Mouse (Mus musculus) embryonic facial prominence, embryonic 15.5 days (tissue): ENCODE results near the gene R3hdm2. TPM values are rescaled to one million over a fixed set of nuclear protein-coding genes. Genes with fewer than 3 reads are reported as not detected.

ENCODE experiments used
- ATAC-seq: fragments of 200-750 bp; cut with Nextera tagmentation; 2 replicates; pipeline ENCODE4 v1.8.0; 2017; ENCODE audit warnings: low read depth, moderate TSS enrichment; ENCODE audit not compliant: insufficient number of reproducible peaks, low FRiP score, low TSS enrichment
- H3K27ac ChIP-seq: fragments of 300-500 bp; sonication (generic); replicated peaks from 2 replicates; pipeline ENCODE4 v1.5.1; 2015; ENCODE audit warnings: mild to moderate bottlenecking, inconsistent platforms
- H3K27me3 ChIP-seq: fragments of 300-500 bp; sonication (generic); 2 replicates; pipeline ENCODE4 v1.6.1; 2015; ENCODE audit warnings: inconsistent platforms
- H3K36me3 ChIP-seq: fragments of 300-500 bp; sonication (generic); 2 replicates; pipeline ENCODE4 v1.6.1; 2015; ENCODE audit warnings: mild to moderate bottlenecking, inconsistent platforms
- H3K4me1 ChIP-seq: fragments of 300-500 bp; sonication (generic); 2 replicates; pipeline ENCODE4 v1.6.1; 2015; ENCODE audit warnings: inconsistent platforms
- H3K4me2 ChIP-seq: fragments of 300-500 bp; sonication (generic); replicated peaks from 2 replicates; pipeline ENCODE4 v1.6.1; 2015; ENCODE audit warnings: mild to moderate bottlenecking, inconsistent platforms
- H3K4me3 ChIP-seq: fragments of 300-500 bp; sonication (generic); replicated peaks from 2 replicates; pipeline ENCODE4 v1.5.1; 2015; ENCODE audit warnings: mild to moderate bottlenecking, inconsistent platforms
- H3K9ac ChIP-seq: fragments of 300-500 bp; sonication (generic); 2 replicates; pipeline ENCODE4 v1.6.1; 2015; ENCODE audit warnings: inconsistent platforms
- H3K9me3 ChIP-seq: fragments of 300-500 bp; sonication (generic); replicated peaks from 2 replicates; pipeline ENCODE4 v1.6.1; 2016; ENCODE audit warnings: inconsistent platforms
- WGBS: fragments of 180-500 bp; shearing (Covaris S2); methylation state at CpG from one replicate; pipeline ENCODE4 v1.1.7; 2015; 5-methylcytosine and 5-hydroxymethylcytosine counted together
- polyA plus RNA-seq: library from polyadenylated mRNA; unstranded; fragments of >200 nt; fragmentation: Nextera tagmentation; extraction: Ambion mirVana; gene quantifications from 2 replicates; pipeline ENCODE4 v1.2.1, GENCODE M21; 2015

R3hdm2 gene
- polyA plus RNA-seq, 1 experiment from 2014 or later, result 40.1 TPM

DNA sequence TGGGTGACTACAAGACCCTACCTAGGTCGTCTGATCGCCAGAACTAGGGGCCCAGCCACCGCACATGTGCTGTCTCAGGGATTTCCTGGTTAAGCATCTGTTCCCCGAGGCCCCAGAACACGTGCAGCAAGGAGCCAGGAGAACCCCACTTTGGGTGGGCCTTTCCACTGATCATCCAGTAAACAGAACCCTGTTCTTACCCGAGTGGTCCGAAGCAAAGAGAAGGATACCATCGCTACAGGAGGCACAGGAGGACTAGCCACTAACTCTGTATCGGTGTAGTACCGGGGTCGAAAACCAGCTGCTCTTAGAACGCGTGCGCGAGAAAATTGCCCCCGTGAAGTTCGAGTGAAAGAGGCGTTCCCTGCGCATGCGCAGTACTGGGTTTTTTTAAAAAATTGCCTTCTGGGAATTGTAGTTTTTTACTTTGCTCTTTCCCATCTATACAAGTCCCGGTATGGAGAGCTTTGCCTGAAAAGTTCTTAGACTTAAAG, 142.0 kb downstream of the R3hdm2 start, which contains the start of gene Shmt2:
Gene Shmt2, minus strand, starts transcription at position 357 of the 494 bp plus-strand sequence.
- Histone ChIP-seq H3K4me1 (peaks cover 56% of the 10 kb centered on the region), H3K27ac (no peak within 1 kb of the TSS; the same call in 1 of the 2 replicates)
- peak; percentile 73; the same call in 1 of the 2 replicates for ATAC-seq

DNA sequence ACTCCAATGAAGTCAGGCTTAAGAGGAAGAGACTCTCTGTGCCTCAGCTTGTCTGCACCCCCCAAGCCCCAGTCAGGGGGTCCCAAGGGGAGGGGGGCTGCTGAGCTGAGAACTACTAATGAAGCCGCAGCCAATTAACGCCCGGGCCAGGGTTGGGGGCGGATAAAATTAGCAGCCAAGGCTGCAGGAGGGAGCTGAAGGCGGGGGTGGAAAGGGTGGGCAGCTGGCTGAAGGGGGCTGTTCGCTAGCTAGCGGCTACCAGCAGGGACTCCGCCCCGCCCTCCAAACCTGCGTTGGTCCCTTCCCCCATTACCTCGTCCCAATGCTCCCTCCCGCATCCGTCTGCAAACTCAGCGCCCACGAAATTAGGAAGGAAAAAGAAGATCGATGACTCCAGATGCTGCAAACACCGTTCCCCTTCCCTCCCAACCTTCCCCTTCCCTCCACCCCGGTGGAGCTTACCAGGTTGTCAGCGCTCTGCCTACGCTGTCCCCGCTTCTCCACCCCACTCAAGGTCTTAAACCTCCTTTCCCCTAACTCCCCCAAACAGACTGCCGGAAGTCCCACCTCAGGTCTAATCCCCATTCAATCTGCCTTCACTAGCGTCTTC, 144.6 kb downstream of the R3hdm2 start:
- peaks cover 6% of the 10 kb centered on the region; the same call in 1 of the 2 replicates for H3K36me3 ChIP-seq
- peaks cover 61% of the 10 kb centered on the region for H3K4me1 ChIP-seq
- WGBS, result 2% methylated on average over 23 of the region's 23 CpGs
- no peak overlapping the region for H3K9ac ChIP-seq
- no peak for ATAC-seq
- H3K27me3 ChIP-seq, result peaks cover 61% of the 10 kb centered on the region
- H3K4me2 ChIP-seq, result peak overlapping the region; percentile 25; the same call in 1 of the 2 replicates
- H3K9me3 ChIP-seq, result no peaks in the 10 kb centered on the region
- H3K4me3 ChIP-seq, result no peak overlapping the region; the same call in 1 of the 2 replicates
- H3K27ac ChIP-seq, result no peak overlapping the region

More for the DNA sequence above, 142.0 kb downstream of the R3hdm2 start, which contains the start of gene Shmt2:
- Histone ChIP-seq H3K27me3 (peaks cover 35% of the 10 kb centered on the region), H3K4me2 (peak within 1 kb of the TSS; percentile 87), H3K36me3 (peaks cover 26% of the 10 kb centered on the region), H3K4me3 (peak within 1 kb of the TSS; percentile 66), H3K9ac (peak within 1 kb of the TSS; percentile 50), H3K9me3 (no peaks in the 10 kb centered on the region)
- under 1% methylated on average over 21 of the region's 21 CpGs for WGBS

DNA sequence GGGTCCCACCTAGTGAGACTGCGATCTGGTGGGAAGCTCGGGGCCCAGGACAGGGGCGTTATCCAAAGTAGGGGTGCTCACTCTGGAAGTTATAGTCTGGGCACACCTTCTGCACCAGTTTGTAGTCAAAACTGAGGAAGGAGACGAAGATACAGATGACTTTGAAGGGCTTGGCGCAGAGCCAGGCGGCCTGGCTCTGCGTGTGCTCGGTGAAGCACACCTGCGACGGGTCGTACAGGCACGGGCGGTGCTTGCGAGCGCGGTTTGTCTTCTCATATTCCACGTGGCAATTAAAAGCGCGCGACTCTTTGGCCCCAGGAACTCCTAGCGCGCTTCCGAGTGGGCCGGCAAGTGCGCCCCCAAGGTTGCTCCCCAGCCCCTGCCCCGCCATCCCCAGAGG, 145.9 kb downstream of the R3hdm2 start:
- Histone ChIP-seq H3K4me1 (peaks cover 62% of the 10 kb centered on the region), H3K9ac (no peak overlapping the region), H3K27me3 (peaks cover 74% of the 10 kb centered on the region), H3K36me3 (no peaks in the 10 kb centered on the region), H3K4me3 (peak overlapping the region; percentile 28), H3K27ac (no peak overlapping the region), H3K4me2 (peak overlapping the region; percentile 44), H3K9me3 (no peaks in the 10 kb centered on the region)
- WGBS, result 2% methylated on average over 26 of the region's 26 CpGs
- no peak for ATAC-seq

DNA sequence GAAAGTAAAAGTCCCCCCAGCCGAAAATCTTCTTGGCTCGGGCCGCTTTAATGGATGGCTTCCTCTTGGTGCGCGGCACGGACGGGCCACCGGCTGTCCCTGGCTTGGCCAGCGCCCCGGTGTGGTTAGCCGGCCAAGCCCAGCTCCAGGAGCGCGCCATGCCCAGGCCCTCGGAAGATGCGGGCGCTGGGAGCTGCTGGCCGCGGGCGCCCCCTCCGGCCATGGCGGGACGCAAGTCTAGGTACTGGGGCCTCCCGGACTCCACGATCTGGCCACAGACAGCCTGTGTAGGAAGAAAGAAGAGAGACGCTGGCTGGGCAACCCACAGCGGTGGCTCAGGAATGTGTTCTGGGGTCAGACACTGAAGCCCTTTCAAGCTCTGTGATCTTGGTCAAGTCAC, 146.6 kb downstream of the R3hdm2 start:
- H3K36me3 ChIP-seq, result no peaks in the 10 kb centered on the region
- H3K9me3 ChIP-seq, result no peaks in the 10 kb centered on the region
- ATAC-seq, result no peak
- no peak overlapping the region for H3K27ac ChIP-seq
- H3K9ac ChIP-seq, result no peak overlapping the region
- H3K27me3 ChIP-seq, result peaks cover 81% of the 10 kb centered on the region
- peak overlapping the region; percentile 44 for H3K4me2 ChIP-seq
- peaks cover 61% of the 10 kb centered on the region for H3K4me1 ChIP-seq
- 2% methylated on average over 26 of the region's 26 CpGs for WGBS
- H3K4me3 ChIP-seq, result peak overlapping the region; percentile 28

DNA sequence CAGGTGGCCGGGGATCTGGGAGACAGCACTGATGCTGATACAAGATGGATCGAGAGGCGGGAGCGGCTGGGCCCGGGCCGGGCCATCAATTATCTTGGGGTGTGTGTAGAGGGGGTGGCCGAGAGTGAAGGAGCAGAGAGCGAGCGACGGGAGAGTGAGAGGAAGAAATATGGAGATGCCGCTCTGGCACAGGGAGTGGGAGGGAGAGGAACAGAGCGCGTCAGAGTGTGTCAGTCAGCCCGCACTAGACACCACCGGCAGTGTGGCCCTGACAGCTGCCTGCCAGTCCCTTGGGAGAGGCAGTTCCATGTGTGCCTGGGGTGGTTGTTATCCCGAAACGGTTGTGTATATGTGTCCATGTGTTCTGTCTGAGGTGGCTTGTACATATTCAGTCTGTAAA, 147.4 kb downstream of the R3hdm2 start:
- Histone ChIP-seq H3K4me3 (no peak overlapping the region), H3K27ac (no peak overlapping the region), H3K4me2 (no peak overlapping the region), H3K9me3 (no peaks in the 10 kb centered on the region), H3K4me1 (peaks cover 64% of the 10 kb centered on the region), H3K27me3 (peaks cover 89% of the 10 kb centered on the region), H3K9ac (no peak overlapping the region), H3K36me3 (no peaks in the 10 kb centered on the region)
- ATAC-seq, result no peak
- 9% methylated on average over 17 of the region's 17 CpGs for WGBS

DNA sequence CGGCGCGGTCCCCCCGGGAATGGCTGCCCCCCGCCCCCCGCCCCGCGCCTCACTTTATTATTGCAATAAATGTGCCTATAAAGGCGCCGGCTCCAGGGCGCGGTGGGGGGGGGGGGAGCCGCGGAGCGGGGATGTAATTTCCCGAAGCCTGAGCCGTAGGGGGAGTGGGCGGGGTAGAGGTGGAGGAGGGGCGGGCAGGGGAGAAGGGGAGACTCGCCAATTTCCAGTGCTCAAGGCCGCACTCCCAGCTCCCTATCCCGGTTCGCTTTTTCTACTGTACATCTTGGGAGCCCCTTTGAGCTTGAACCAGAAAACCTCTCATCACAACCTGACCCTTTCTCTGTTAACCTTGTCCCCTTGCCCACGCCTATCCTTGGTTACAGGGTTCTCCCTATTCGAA, 150.8 kb downstream of the R3hdm2 start:
- Histone ChIP-seq H3K4me1 (peaks cover 68% of the 10 kb centered on the region), H3K9ac (no peak overlapping the region), H3K27me3 (peaks cover 99% of the 10 kb centered on the region), H3K4me2 (peak overlapping the region; percentile 29; the same call in 1 of the 2 replicates), H3K36me3 (no peaks in the 10 kb centered on the region), H3K9me3 (no peaks in the 10 kb centered on the region), H3K27ac (no peak overlapping the region), H3K4me3 (no peak overlapping the region)
- no peak for ATAC-seq
- under 1% methylated on average over 21 of the region's 25 CpGs for WGBS

DNA sequence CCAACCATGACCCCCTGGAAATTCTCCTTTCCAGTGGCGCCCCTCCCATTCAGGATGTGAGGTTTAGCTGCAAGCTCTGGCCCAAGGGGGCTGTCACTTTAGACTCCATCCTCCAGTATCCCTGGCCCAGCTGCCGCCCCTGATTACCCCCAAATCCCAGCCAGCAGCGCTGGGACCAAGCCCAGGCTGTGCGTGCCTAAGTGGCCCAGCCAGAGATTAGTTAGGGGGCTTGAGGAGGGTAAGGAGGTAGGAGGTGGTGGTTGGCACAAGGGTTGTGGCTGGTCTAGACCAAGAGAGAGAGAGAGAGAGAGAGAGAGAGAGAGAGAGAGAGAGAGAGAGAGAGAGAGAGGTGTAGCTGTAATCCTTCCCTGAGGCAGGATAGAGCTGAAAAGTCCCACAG, 151.4 kb downstream of the R3hdm2 start:
- Histone ChIP-seq H3K36me3 (no peaks in the 10 kb centered on the region), H3K4me3 (no peak overlapping the region), H3K9ac (no peak overlapping the region), H3K9me3 (no peaks in the 10 kb centered on the region), H3K4me2 (no peak overlapping the region; the same call in 1 of the 2 replicates), H3K27me3 (peaks cover 99% of the 10 kb centered on the region), H3K27ac (no peak overlapping the region), H3K4me1 (peaks cover 62% of the 10 kb centered on the region)
- ATAC-seq, result no peak
- 7% methylated on average over 4 of the region's 4 CpGs for WGBS

DNA sequence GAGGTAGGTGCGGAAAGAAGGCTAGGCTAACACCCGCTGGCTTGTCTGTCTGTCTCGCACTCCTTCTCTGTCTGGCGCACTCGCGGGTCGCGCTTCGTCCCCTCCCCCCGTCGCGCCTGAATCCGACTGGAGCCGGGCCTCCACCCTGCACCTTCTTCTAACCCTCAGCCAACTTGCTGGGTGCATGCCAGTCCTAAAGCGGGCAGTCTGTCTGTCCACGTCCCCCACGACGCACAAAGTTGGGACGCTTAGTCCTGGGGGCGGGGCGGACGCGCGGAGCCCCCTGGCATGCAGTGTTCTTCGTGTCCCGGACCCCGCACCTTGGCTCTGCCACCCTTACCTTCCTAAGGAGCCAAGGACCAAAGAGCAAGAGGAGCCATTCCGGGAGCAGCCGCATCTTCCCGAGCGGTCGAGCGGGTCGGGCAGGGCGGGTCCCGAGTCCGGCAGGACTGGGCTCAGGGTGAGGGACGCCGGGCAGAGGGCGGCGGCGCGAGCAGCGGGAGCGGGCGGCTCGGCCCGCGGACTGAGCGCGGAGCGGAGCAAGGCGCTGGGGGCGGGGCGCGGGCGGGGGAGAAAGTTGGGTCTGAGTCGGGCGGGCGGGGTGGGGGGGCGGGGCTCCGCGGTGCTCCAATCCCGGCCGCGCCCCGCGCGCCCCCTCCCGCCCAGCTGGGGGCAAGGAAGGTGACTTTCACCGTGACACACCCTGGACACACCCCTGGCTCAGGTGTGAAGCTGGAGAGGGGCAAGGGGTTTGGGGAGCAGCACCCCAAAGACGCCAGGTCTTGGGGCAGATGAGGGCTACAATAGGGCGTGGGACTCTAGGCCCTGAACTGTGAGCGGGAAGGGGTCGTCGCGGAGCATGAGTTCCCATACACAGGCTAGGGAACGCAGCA, 154.2 kb downstream of the R3hdm2 start, which contains the start of gene Nxph4:
Gene Nxph4, minus strand, starts transcription at position 524 of the 893 bp plus-strand sequence.
- H3K9ac ChIP-seq, result peak within 1 kb of the TSS; percentile 40
- H3K27me3 ChIP-seq, result peaks cover 77% of the 10 kb centered on the region
- under 1% methylated on average over 75 of the region's 78 CpGs for WGBS
- H3K27ac ChIP-seq, result no peak within 1 kb of the TSS
- no peak for ATAC-seq
- peaks cover 12% of the 10 kb centered on the region for H3K36me3 ChIP-seq
- peak within 1 kb of the TSS; percentile 50 for H3K4me3 ChIP-seq
- no peaks in the 10 kb centered on the region for H3K9me3 ChIP-seq
- H3K4me1 ChIP-seq, result peaks cover 44% of the 10 kb centered on the region
- peak within 1 kb of the TSS; percentile 97 for H3K4me2 ChIP-seq

DNA sequence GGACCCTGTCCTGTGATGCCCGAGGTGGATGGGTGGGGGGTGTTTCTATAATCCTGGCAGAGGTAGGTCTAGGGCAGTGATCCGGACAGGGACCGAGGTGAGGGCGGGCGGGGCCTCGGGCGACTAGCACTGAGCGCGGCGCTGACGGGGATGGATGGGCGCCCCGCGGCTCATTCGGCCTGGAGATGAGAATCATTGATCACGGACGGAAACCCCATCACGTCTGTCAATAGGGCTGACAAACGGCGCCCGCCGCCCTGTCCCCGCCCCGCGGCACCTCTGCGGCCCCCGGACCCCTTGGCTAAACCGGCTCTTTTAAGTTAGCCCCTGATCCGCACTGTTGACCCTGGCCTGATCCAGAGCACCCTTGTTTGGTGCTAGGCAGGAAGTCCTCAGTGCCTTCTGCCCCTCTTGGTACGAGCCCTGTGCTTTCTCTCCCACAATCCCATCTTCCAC, 154.8 kb downstream of the R3hdm2 start:
- Histone ChIP-seq H3K36me3 (peaks cover 19% of the 10 kb centered on the region), H3K4me3 (peak overlapping the region; percentile 50), H3K9ac (no peak overlapping the region), H3K27me3 (peaks cover 70% of the 10 kb centered on the region), H3K27ac (no peak overlapping the region), H3K4me1 (peaks cover 41% of the 10 kb centered on the region), H3K4me2 (peak overlapping the region; percentile 97), H3K9me3 (no peaks in the 10 kb centered on the region)
- WGBS, result under 1% methylated on average over 30 of the region's 30 CpGs
- ATAC-seq, result no peak

DNA sequence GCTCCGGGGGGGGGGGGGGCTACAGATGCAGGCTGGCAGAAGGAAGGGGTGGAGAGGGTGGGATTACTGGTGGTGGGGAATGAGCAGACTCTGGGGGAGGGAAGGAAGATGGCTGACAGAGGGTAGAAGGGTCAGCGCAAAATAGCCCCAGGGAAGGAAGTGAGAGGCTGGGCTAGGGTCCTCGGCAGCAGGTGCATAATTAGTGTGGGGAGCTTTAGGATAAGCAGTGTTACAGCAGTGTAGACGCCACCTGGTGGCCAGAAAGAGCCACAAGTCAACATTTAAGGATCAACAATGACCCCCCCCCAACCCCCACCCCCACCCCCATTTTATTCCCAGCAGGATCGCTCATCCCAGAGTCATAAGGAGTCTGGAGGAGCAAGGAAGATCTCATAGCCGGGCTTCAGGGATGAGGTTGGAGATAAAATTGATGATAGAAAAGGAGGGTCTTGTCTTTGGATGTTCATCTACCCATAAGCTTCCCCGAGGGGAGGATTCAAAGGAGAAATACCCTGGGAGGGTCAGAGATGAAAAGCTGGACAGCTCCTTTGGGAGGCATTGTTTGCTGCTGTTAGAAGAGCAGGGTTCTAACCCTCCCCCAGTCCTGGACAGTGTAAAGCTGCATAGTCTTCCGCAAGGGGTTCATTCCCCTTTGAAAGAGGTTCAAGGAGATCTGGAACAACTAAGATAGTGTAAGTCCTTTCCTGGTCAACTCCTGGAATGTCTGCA, 156.6 kb downstream of the R3hdm2 start:
- peaks cover 30% of the 10 kb centered on the region for H3K4me1 ChIP-seq
- WGBS, result 7% methylated on average over 8 of the region's 8 CpGs
- no peak overlapping the region for H3K4me2 ChIP-seq
- no peaks in the 10 kb centered on the region for H3K9me3 ChIP-seq
- H3K4me3 ChIP-seq, result no peak overlapping the region
- no peak overlapping the region for H3K27ac ChIP-seq
- ATAC-seq, result no peak
- peaks cover 52% of the 10 kb centered on the region for H3K27me3 ChIP-seq
- H3K9ac ChIP-seq, result no peak overlapping the region
- H3K36me3 ChIP-seq, result peaks cover 35% of the 10 kb centered on the region
